Mouse (Mus musculus): ENCODE results near the gene Cdc25b. TPM values are rescaled to one million over a fixed set of nuclear protein-coding genes. Genes with fewer than 3 reads are reported as not detected.

Cdc25b gene
- polyA plus RNA-seq, 1 experiment = 73.8 TPM

GRCm38 (mm10) chr2:131234970-131235635 is 48.4 kb downstream of the Cdc25b start:
- no peak for TF ChIP-seq MYOG (IDR thresholded peaks at IDR 0.05; ENCODE audit: control insufficient read depth, extremely low read depth, insufficient read length)
- TF ChIP-seq CTCF (IDR thresholded peaks at IDR 0.05; ENCODE audit: control insufficient read depth, insufficient read depth, insufficient read length) = no peak
- TF ChIP-seq FOSL1 (IDR thresholded peaks at IDR 0.05; ENCODE audit: insufficient read depth, low read length, poor library complexity, severe bottlenecking) = no peak
- peaks cover 27% of the 10 kb centered on the region for H3K79me2 ChIP-seq (ENCODE audit: control insufficient read depth, insufficient read depth)
- peak overlapping the region; percentile 50 for H3ac ChIP-seq (ENCODE audit: control insufficient read depth, insufficient read length, low read depth)
- peaks cover 2% of the 10 kb centered on the region for H3K79me3 ChIP-seq (ENCODE audit: low read depth)
- peak overlapping the region; percentile 72 for H3K4me3 ChIP-seq (ENCODE audit: insufficient read depth, poor library complexity, severe bottlenecking)
- H3K27me3 ChIP-seq (ENCODE audit: control insufficient read depth, insufficient read depth, insufficient read length) = no peaks in the 10 kb centered on the region
- peaks cover 19% of the 10 kb centered on the region for H3K36me3 ChIP-seq (ENCODE audit: control insufficient read depth, insufficient read depth)

DNA sequence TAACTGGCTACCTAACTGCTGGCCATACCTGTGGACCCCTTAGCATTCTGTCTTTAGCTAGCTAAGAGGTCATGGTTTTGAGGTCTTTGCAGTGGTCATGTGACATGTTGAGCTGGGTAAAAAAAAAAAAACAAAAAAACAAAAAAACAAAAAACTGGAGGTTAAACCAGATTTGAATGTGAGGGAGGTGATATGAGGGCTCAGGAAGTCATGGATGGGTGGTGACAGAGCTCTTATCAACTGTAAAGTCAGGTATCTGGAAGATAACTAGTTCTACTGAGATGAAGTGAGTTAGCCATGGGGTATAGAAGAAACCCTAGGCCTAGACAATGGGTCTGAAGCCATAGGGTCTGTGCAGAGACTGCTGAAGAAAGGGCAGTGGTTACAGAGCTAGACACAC is 55.4 kb downstream of the Cdc25b start:
- H3K36me3 ChIP-seq (ENCODE audit: control insufficient read depth, insufficient read depth) = peaks cover 71% of the 10 kb centered on the region

DNA sequence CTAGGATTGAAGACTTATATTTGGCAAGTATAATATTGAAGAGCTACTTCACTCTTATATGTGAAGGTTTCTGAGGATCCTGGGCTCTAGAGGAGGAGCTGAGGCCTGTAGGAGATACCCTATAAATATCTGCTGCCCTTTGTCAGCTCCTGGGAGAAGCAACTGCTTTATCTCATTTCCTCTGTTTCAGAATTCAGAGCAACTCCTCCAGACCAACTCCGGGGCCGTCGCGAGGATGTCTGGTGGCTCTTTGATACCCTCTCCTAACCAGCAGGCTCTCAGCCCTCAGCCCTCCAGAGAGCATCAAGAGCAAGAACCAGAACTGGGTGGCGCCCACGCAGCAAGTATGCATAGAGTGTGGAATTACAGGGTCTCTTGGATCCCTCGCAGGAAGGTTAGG is 56.2 kb downstream of the Cdc25b start:
- Histone ChIP-seq H3K36me3 (ENCODE audit: control insufficient read depth, insufficient read depth) (peaks cover 76% of the 10 kb centered on the region), H3ac (ENCODE audit: control insufficient read depth, insufficient read length, low read depth) (no peak overlapping the region), H3K4me3 (ENCODE audit: insufficient read depth, poor library complexity, severe bottlenecking) (no peak overlapping the region), H3K27me3 (ENCODE audit: control insufficient read depth, insufficient read depth, insufficient read length) (no peaks in the 10 kb centered on the region), H3K79me3 (ENCODE audit: low read depth) (no peaks in the 10 kb centered on the region), H3K79me2 (ENCODE audit: control insufficient read depth, insufficient read depth) (no peaks in the 10 kb centered on the region)
- TF ChIP-seq CEBPB (IDR thresholded peaks at IDR 0.05; ENCODE audit: low read depth) = no peak
- no peak for TF ChIP-seq CTCF (IDR thresholded peaks at IDR 0.05; ENCODE audit: control insufficient read depth, insufficient read depth, insufficient read length)
- TF ChIP-seq MAX (IDR thresholded peaks at IDR 0.05) = no peak
- TF ChIP-seq USF1 (IDR thresholded peaks at IDR 0.05; ENCODE audit: low read depth) = no peak
- no peak for TF ChIP-seq MYOG (IDR thresholded peaks at IDR 0.05; ENCODE audit: control insufficient read depth, extremely low read depth, insufficient read length)
- no peak for TF ChIP-seq MYOD1 (IDR thresholded peaks at IDR 0.05; ENCODE audit: control insufficient read depth, insufficient read length, low read depth)
- TF ChIP-seq FOSL1 (IDR thresholded peaks at IDR 0.05; ENCODE audit: insufficient read depth, low read length, poor library complexity, severe bottlenecking) = no peak

More for the DNA sequence above, 55.4 kb downstream of the Cdc25b start:
- H3K4me3 ChIP-seq (ENCODE audit: insufficient read depth, poor library complexity, severe bottlenecking) = no peak overlapping the region
- no peaks in the 10 kb centered on the region for H3K27me3 ChIP-seq (ENCODE audit: control insufficient read depth, insufficient read depth, insufficient read length)
- no peak overlapping the region for H3ac ChIP-seq (ENCODE audit: control insufficient read depth, insufficient read length, low read depth)
- TF ChIP-seq MYOD1 (IDR thresholded peaks at IDR 0.05; ENCODE audit: control insufficient read depth, insufficient read length, low read depth) (no peak), FOSL1 (IDR thresholded peaks at IDR 0.05; ENCODE audit: insufficient read depth, low read length, poor library complexity, severe bottlenecking) (no peak), CTCF (IDR thresholded peaks at IDR 0.05; ENCODE audit: control insufficient read depth, insufficient read depth, insufficient read length) (no peak), USF1 (IDR thresholded peaks at IDR 0.05; ENCODE audit: low read depth) (no peak), MAX (IDR thresholded peaks at IDR 0.05) (no peak), MYOG (IDR thresholded peaks at IDR 0.05; ENCODE audit: control insufficient read depth, extremely low read depth, insufficient read length) (no peak), CEBPB (IDR thresholded peaks at IDR 0.05; ENCODE audit: low read depth) (no peak)
- H3K79me2 ChIP-seq (ENCODE audit: control insufficient read depth, insufficient read depth) = no peaks in the 10 kb centered on the region
- no peaks in the 10 kb centered on the region for H3K79me3 ChIP-seq (ENCODE audit: low read depth)

Other genes with a start within 250 kb of the Cdc25b start
- 0.33 TPM for gene Gfra4, start 143.9 kb upstream of the Cdc25b start, polyA plus RNA-seq (2012; fragmentation: generic; extraction: Trizol)
- gene Adam33, start 123.1 kb upstream of the Cdc25b start, polyA plus RNA-seq (2012; fragmentation: generic; extraction: Trizol) = not detected
- gene Siglec1, start 100.2 kb upstream of the Cdc25b start, polyA plus RNA-seq (2012; fragmentation: generic; extraction: Trizol) = 0.01 TPM
- 6.0 TPM for gene Hspa12b, start 59.7 kb upstream of the Cdc25b start, polyA plus RNA-seq (2012; fragmentation: generic; extraction: Trizol)
- not detected for gene Gm11037, start 53.5 kb upstream of the Cdc25b start, polyA plus RNA-seq (2012; fragmentation: generic; extraction: Trizol)
- 98.0 TPM for gene 1700037H04Rik, start 26.9 kb upstream of the Cdc25b start, polyA plus RNA-seq (2012; fragmentation: generic; extraction: Trizol)
- 168 TPM for gene Cenpb, start 6.9 kb upstream of the Cdc25b start, polyA plus RNA-seq (2012; fragmentation: generic; extraction: Trizol)
- 7.6 TPM for gene Spef1, start 333 bp downstream of the Cdc25b start, polyA plus RNA-seq (2012; fragmentation: generic; extraction: Trizol)
- 24.1 TPM for gene Ap5s1, start 20.1 kb downstream of the Cdc25b start, polyA plus RNA-seq (2012; fragmentation: generic; extraction: Trizol)
- 19.1 TPM for gene Mavs, start 47.1 kb downstream of the Cdc25b start, polyA plus RNA-seq (2012; fragmentation: generic; extraction: Trizol)
- 27.0 TPM for gene Pank2, start 75.5 kb downstream of the Cdc25b start, polyA plus RNA-seq (2012; fragmentation: generic; extraction: Trizol)
- 4.9 TPM for gene Rnf24, start 165.9 kb downstream of the Cdc25b start, polyA plus RNA-seq (2012; fragmentation: generic; extraction: Trizol)

Data from C2C12 (cell line).